Mouse (Mus musculus): ENCODE data around the gene Ptpn12.
"Not testable (repeated sequence)": the region's sequence is repeated elsewhere in the genome, so short reads cannot be mapped to it uniquely, and the experiment has no call there.

Gene Ptpn12

GRCm38 (mm10) chr5:20950855-20951650, 104.7 kb downstream of the Ptpn12 start:
- DNase-seq = peak; percentile 74 to 82

GRCm38 (mm10) chr5:20950516-20950854, 105.2 kb downstream of the Ptpn12 start:
- DNase-seq = no peak

GRCm38 (mm10) chr5:20950093-20950492, 105.6 kb downstream of the Ptpn12 start:
- no peak for DNase-seq

- no peak for DNase-seq
Observed at GRCm38 (mm10) chr5:20946906-20947305, 108.8 kb downstream of the Ptpn12 start.

- DNase-seq = peak; percentile 11 to 27
Observed at GRCm38 (mm10) chr5:20944961-20945748, 110.6 kb downstream of the Ptpn12 start.

GRCm38 (mm10) chr5:20943791-20944190, 111.9 kb downstream of the Ptpn12 start:
- DNase-seq = not testable (repeated sequence)

- DNase-seq = no peak
Observed at GRCm38 (mm10) chr5:20942523-20942922, 113.2 kb downstream of the Ptpn12 start.

- peak in 1 of 2 experiments; percentile 17 for DNase-seq
Observed at GRCm38 (mm10) chr5:20941205-20941604, 114.5 kb downstream of the Ptpn12 start.

- no peak for DNase-seq
Observed at GRCm38 (mm10) chr5:20940696-20941095, 115.0 kb downstream of the Ptpn12 start.

GRCm38 (mm10) chr5:20940040-20940571, 115.6 kb downstream of the Ptpn12 start:
- no peak for DNase-seq

- no peak for DNase-seq
Observed at GRCm38 (mm10) chr5:20938523-20938922, 117.2 kb downstream of the Ptpn12 start.

Measured in kidney, postnatal 4 days (tissue).